Mouse (Mus musculus): ENCODE measurements around the gene 5730480H06Rik.

DNA sequence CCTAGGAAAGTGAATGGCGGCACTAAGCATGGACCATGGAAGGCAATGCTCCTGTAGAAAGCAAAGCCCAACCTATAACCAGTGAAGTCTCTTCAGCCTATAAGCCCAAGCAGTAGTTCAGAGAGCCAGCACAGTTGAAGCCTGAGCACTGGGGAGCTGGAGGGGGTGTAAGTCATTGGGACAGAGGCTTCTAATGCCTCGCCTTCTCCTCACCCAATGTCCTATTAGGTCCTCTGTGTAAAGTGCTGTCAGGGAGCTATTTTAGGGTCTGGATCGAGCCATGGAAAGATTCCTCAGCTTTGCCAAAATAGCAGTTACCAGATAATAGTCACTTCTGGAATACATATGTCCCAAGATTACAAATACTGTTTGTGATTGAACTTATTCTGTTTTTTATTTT, 26.6 kb upstream of the 5730480H06Rik start:
- TF ChIP-seq CTCF (IDR thresholded peaks at IDR 0.05; ENCODE audit: low read depth, low read length), result no peak
- no peak for TF ChIP-seq POLR2AphosphoS5 (IDR thresholded peaks at IDR 0.05; ENCODE audit: insufficient replicate concordance, low read depth, low read length)

Data from G1E (cell line).